Mouse (Mus musculus) midbrain, embryonic 14.5 days (tissue): ENCODE results near the gene Pax7. TPM values are rescaled to one million over a fixed set of nuclear protein-coding genes. Genes with fewer than 3 reads are reported as not detected.
A peak's percentile ranks its signal among the peaks of the same experiment; 100 is the strongest.

Experiments used
- ATAC-seq: fragments of 200-750 bp; cut with Nextera tagmentation; 2 replicates; pipeline ENCODE4 v1.8.0; 2017; ENCODE audit warnings: moderate number of reproducible peaks, moderate library complexity; ENCODE audit not compliant: low FRiP score, low TSS enrichment
- DNase-seq: peaks from one replicate; pipeline ENCODE4 v3.0.0-alpha.2; 2015
- H3K27ac ChIP-seq: fragments of 300-500 bp; sonication (generic); replicated peaks from 2 replicates; pipeline ENCODE4 v1.5.1; 2014; ENCODE audit warnings: mild to moderate bottlenecking, low read depth, low read length, moderate library complexity
- H3K27me3 ChIP-seq: fragments of 300-500 bp; sonication (generic); 2 replicates; pipeline ENCODE4 v1.6.1; 2014; ENCODE audit warnings: low read length, control low read depth, mixed read lengths; ENCODE audit not compliant: control insufficient read depth, insufficient read depth
- H3K36me3 ChIP-seq: fragments of 300-500 bp; sonication (generic); 2 replicates; pipeline ENCODE4 v1.6.1; 2014; ENCODE audit warnings: low read length, control low read depth; ENCODE audit not compliant: control insufficient read depth, insufficient read depth
- H3K4me1 ChIP-seq: fragments of 300-500 bp; sonication (generic); 2 replicates; pipeline ENCODE4 v1.6.1; 2014; ENCODE audit warnings: mild to moderate bottlenecking, antibody characterized with exemption, low read length, control low read depth; ENCODE audit not compliant: control insufficient read depth, insufficient read depth
- H3K4me2 ChIP-seq: fragments of 300-500 bp; sonication (generic); 2 replicates; pipeline ENCODE4 v1.6.1; 2014; ENCODE audit warnings: mild to moderate bottlenecking, low read length, moderate library complexity
- H3K4me3 ChIP-seq: fragments of 300-500 bp; sonication (generic); replicated peaks from 2 replicates; pipeline ENCODE4 v1.5.1; 2014; ENCODE audit warnings: low read depth, low read length
- H3K9ac ChIP-seq: fragments of 300-500 bp; sonication (generic); replicated peaks from 2 replicates; pipeline ENCODE4 v1.6.1; 2014; ENCODE audit warnings: mild to moderate bottlenecking, low read length, moderate library complexity
- H3K9me3 ChIP-seq: fragments of 300-500 bp; sonication (generic); 2 replicates; pipeline ENCODE4 v1.6.1; 2016; ENCODE audit warnings: low read length, control low read depth, mixed read lengths; ENCODE audit not compliant: control insufficient read depth
- WGBS: fragments of 180-500 bp; shearing (Covaris S2); extraction: QIAGEN DNeasy Blood & Tissue Kit; methylation state at CpG from one replicate; pipeline ENCODE4 v1.1.7; 2014; 5-methylcytosine and 5-hydroxymethylcytosine counted together
- polyA plus RNA-seq: library from polyadenylated mRNA; unstranded; fragments of >200 nt; fragmentation: Nextera tagmentation; extraction: Ambion mirVana; gene quantifications from 2 replicates; pipeline ENCODE4 v1.2.1, GENCODE M21; 2014

Pax7 gene
- polyA plus RNA-seq, 1 experiment from 2014 or later: 9.1 TPM

GRCm38 (mm10) chr4:139828283-139828678 lies 5.0 kb downstream of the Pax7 start:
- H3K27me3 ChIP-seq: peaks cover 72% of the 10 kb centered on the region; the same call in 1 of the 2 replicates
- peak overlapping the region; percentile 47 for H3K4me3 ChIP-seq
- ATAC-seq (no peak), DNase-seq (no peak)
- H3K27ac ChIP-seq: peak overlapping the region; percentile 50
- H3K4me1 ChIP-seq: peaks cover 36% of the 10 kb centered on the region
- 2% methylated on average over 37 of the region's 37 CpGs for WGBS
- no peaks in the 10 kb centered on the region for H3K36me3 ChIP-seq
- H3K9me3 ChIP-seq: no peaks in the 10 kb centered on the region
- H3K4me2 ChIP-seq: peak overlapping the region; percentile 59
- peak overlapping the region; percentile 67; the same call in 1 of the 2 replicates for H3K9ac ChIP-seq

GRCm38 (mm10) chr4:139827501-139828282 lies 5.6 kb downstream of the Pax7 start:
- H3K27me3 ChIP-seq: peaks cover 66% of the 10 kb centered on the region; the same call in 1 of the 2 replicates
- peaks cover 40% of the 10 kb centered on the region for H3K4me1 ChIP-seq
- WGBS: 6% methylated on average over 30 of the region's 30 CpGs
- peak overlapping the region; percentile 59 for H3K4me2 ChIP-seq
- no peaks in the 10 kb centered on the region for H3K9me3 ChIP-seq
- H3K9ac ChIP-seq: peak overlapping the region; percentile 67; the same call in 1 of the 2 replicates
- H3K27ac ChIP-seq: peak overlapping the region; percentile 50
- H3K36me3 ChIP-seq: no peaks in the 10 kb centered on the region
- ATAC-seq (no peak), DNase-seq (peak; percentile 65)
- peak overlapping the region; percentile 47 for H3K4me3 ChIP-seq

- Histone ChIP-seq H3K27ac (peak overlapping the region; percentile 50), H3K4me3 (0 out of 2 replicates have a peak overlapping the region, but pooled peaks have one; percentile 26), H3K4me1 (peaks cover 42% of the 10 kb centered on the region), H3K9ac (no peak overlapping the region), H3K36me3 (no peaks in the 10 kb centered on the region), H3K9me3 (no peaks in the 10 kb centered on the region), H3K27me3 (peaks cover 59% of the 10 kb centered on the region; the same call in 1 of the 2 replicates), H3K4me2 (peak overlapping the region; percentile 59)
- no peak for DNase-seq
- WGBS: 8% methylated on average over 3 of the region's 3 CpGs
- no peak for ATAC-seq
Observed at GRCm38 (mm10) chr4:139826231-139826630, 7.1 kb downstream of the Pax7 start.

- no peaks in the 10 kb centered on the region for H3K36me3 ChIP-seq
- H3K27ac ChIP-seq: peak overlapping the region; percentile 89
- H3K9ac ChIP-seq: 0 out of 2 replicates have a peak overlapping the region, but pooled peaks have one; percentile 47
- peak overlapping the region; percentile 26 for H3K4me3 ChIP-seq
- H3K4me2 ChIP-seq: peak overlapping the region; percentile 59
- H3K27me3 ChIP-seq: peaks cover 52% of the 10 kb centered on the region; the same call in 1 of the 2 replicates
- peaks cover 47% of the 10 kb centered on the region for H3K4me1 ChIP-seq
- 4% methylated on average over 14 of the region's 14 CpGs for WGBS
- ATAC-seq (no peak), DNase-seq (peak; percentile 62)
- no peaks in the 10 kb centered on the region for H3K9me3 ChIP-seq
Observed at GRCm38 (mm10) chr4:139825326-139826112, 7.8 kb downstream of the Pax7 start.

GRCm38 (mm10) chr4:139824572-139825325 lies 8.6 kb downstream of the Pax7 start:
- WGBS: 2% methylated on average over 22 of the region's 22 CpGs
- H3K4me2 ChIP-seq: peak overlapping the region; percentile 59
- H3K27ac ChIP-seq: peak overlapping the region; percentile 89

GRCm38 (mm10) chr4:139823870-139824472 lies 9.4 kb downstream of the Pax7 start:
- DNase-seq: peak; percentile 77

More at GRCm38 (mm10) chr4:139824572-139825325, 8.6 kb downstream of the Pax7 start:
- Histone ChIP-seq H3K4me1 (peaks cover 47% of the 10 kb centered on the region), H3K9me3 (no peaks in the 10 kb centered on the region), H3K36me3 (no peaks in the 10 kb centered on the region), H3K4me3 (peak overlapping the region; percentile 26), H3K9ac (peak overlapping the region; percentile 47; the same call in 1 of the 2 replicates), H3K27me3 (peaks cover 52% of the 10 kb centered on the region)
- ATAC-seq (peak; percentile 5; the same call in 1 of the 2 replicates), DNase-seq (peak; percentile 69)

GRCm38 (mm10) chr4:139823138-139823869 lies 10.0 kb downstream of the Pax7 start:
- H3K36me3 ChIP-seq: no peaks in the 10 kb centered on the region
- H3K9me3 ChIP-seq: no peaks in the 10 kb centered on the region
- peak; percentile 78 for DNase-seq
- peak overlapping the region; percentile 89 for H3K27ac ChIP-seq
- peaks cover 43% of the 10 kb centered on the region for H3K4me1 ChIP-seq
- H3K4me2 ChIP-seq: peak overlapping the region; percentile 59
- H3K4me3 ChIP-seq: peak overlapping the region; percentile 26
- peak overlapping the region; percentile 47; the same call in 1 of the 2 replicates for H3K9ac ChIP-seq
- 1% methylated on average over 43 of the region's 44 CpGs for WGBS
- no peak for ATAC-seq
- peaks cover 48% of the 10 kb centered on the region for H3K27me3 ChIP-seq

More at GRCm38 (mm10) chr4:139823870-139824472, 9.4 kb downstream of the Pax7 start:
- Histone ChIP-seq H3K4me2 (peak overlapping the region; percentile 59), H3K27ac (peak overlapping the region; percentile 89), H3K9ac (peak overlapping the region; percentile 47; the same call in 1 of the 2 replicates), H3K9me3 (no peaks in the 10 kb centered on the region), H3K36me3 (no peaks in the 10 kb centered on the region), H3K4me3 (peak overlapping the region; percentile 26), H3K27me3 (peaks cover 51% of the 10 kb centered on the region), H3K4me1 (peaks cover 47% of the 10 kb centered on the region)
- ATAC-seq: peak; percentile 54; the same call in 1 of the 2 replicates
- under 1% methylated on average over 32 of the region's 32 CpGs for WGBS
